Mouse (Mus musculus) stomach, embryonic 14.5 days (tissue): ENCODE measurements around the gene Abo. TPM values are rescaled to one million over a fixed set of nuclear protein-coding genes. Genes with fewer than 3 reads are reported as not detected.

Source experiments
- ATAC-seq: fragments of 200-750 bp; cut with Nextera tagmentation; 2 replicates; pipeline ENCODE4 v1.8.0; 2017; ENCODE audit warnings: low read depth, moderate TSS enrichment; ENCODE audit not compliant: insufficient number of reproducible peaks, insufficient read depth, low FRiP score
- H3K27ac ChIP-seq: fragments of 300-500 bp; sonication (generic); 2 replicates; pipeline ENCODE4 v1.5.1; 2014; ENCODE audit warnings: mild to moderate bottlenecking, low read length, moderate library complexity, mixed read lengths
- H3K27me3 ChIP-seq: fragments of 300-500 bp; sonication (generic); 2 replicates; pipeline ENCODE4 v1.6.1; 2014; ENCODE audit warnings: low read length, control low read depth, mixed read lengths; ENCODE audit not compliant: control insufficient read depth, insufficient read depth
- H3K36me3 ChIP-seq: fragments of 300-500 bp; sonication (generic); 2 replicates; pipeline ENCODE4 v1.6.1; 2014; ENCODE audit warnings: mild to moderate bottlenecking, control low read depth, low read length, moderate library complexity, mixed read lengths; ENCODE audit not compliant: control insufficient read depth, insufficient read depth
- H3K4me1 ChIP-seq: fragments of 300-500 bp; sonication (generic); 2 replicates; pipeline ENCODE4 v1.6.1; 2014; ENCODE audit warnings: low read length, control low read depth, mixed read lengths; ENCODE audit not compliant: control insufficient read depth, insufficient read depth
- H3K4me2 ChIP-seq: fragments of 300-500 bp; sonication (generic); replicated peaks from 2 replicates; pipeline ENCODE4 v1.6.1; 2014; ENCODE audit warnings: low read depth, low read length, control low read depth
- H3K4me3 ChIP-seq: fragments of 300-500 bp; sonication (generic); 2 replicates; pipeline ENCODE4 v1.5.1; 2014; ENCODE audit warnings: low read depth, low read length, control low read depth
- H3K9ac ChIP-seq: fragments of 300-500 bp; sonication (generic); replicated peaks from 2 replicates; pipeline ENCODE4 v1.6.1; 2014; ENCODE audit warnings: low read depth, mild to moderate bottlenecking, control low read depth, low read length, moderate library complexity, mixed read lengths
- H3K9me3 ChIP-seq: fragments of 300-500 bp; sonication (generic); 2 replicates; pipeline ENCODE4 v1.6.1; 2016; ENCODE audit warnings: low read depth, low read length, control low read depth; ENCODE audit not compliant: control insufficient read depth
- WGBS: fragments of 180-500 bp; shearing (Covaris S2); extraction: QIAGEN DNeasy Blood & Tissue Kit; methylation state at CpG from one replicate; pipeline ENCODE4 v1.1.7; 2014; 5-methylcytosine and 5-hydroxymethylcytosine counted together
- polyA plus RNA-seq: library from polyadenylated mRNA; unstranded; fragments of >200 nt; fragmentation: Nextera tagmentation; extraction: Ambion mirVana; gene quantifications from 2 replicates; pipeline ENCODE4 v1.2.1, GENCODE M21; 2014

Abo gene
- polyA plus RNA-seq, result not detected in 2 replicates

DNA sequence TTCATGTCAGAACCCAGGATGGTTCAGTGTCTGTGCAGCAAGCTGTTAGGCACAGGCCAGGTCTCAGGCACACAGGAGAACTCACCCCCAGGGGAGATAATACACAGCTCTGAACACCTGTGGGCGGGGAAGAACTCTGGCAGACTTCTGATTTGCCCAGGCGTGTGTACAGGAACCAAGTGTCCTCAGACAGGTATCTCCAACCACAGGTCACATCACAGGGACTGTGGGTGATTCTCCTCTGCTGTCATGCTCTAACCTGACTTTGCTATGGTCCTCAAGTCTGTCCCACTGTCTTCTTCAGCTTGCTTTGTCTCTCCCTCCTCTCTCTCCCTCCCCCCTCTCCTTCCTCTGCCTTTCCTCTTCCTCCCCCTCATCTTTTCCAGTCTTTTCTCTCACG is at the start of gene Abo:
Abo (minus strand) TSS at position 101 of the 400 bp plus-strand sequence.
- ATAC-seq, result no peak
- no peaks in the 10 kb centered on the region for H3K27me3 ChIP-seq
- H3K27ac ChIP-seq, result no peak within 1 kb of the TSS
- no peak within 1 kb of the TSS for H3K4me3 ChIP-seq
- H3K9ac ChIP-seq, result no peak within 1 kb of the TSS
- H3K36me3 ChIP-seq, result no peaks in the 10 kb centered on the region
- WGBS, result 55% methylated on average over 3 of the region's 3 CpGs
- no peaks in the 10 kb centered on the region for H3K4me1 ChIP-seq
- no peaks in the 10 kb centered on the region for H3K9me3 ChIP-seq
- H3K4me2 ChIP-seq, result no peak within 1 kb of the TSS

DNA sequence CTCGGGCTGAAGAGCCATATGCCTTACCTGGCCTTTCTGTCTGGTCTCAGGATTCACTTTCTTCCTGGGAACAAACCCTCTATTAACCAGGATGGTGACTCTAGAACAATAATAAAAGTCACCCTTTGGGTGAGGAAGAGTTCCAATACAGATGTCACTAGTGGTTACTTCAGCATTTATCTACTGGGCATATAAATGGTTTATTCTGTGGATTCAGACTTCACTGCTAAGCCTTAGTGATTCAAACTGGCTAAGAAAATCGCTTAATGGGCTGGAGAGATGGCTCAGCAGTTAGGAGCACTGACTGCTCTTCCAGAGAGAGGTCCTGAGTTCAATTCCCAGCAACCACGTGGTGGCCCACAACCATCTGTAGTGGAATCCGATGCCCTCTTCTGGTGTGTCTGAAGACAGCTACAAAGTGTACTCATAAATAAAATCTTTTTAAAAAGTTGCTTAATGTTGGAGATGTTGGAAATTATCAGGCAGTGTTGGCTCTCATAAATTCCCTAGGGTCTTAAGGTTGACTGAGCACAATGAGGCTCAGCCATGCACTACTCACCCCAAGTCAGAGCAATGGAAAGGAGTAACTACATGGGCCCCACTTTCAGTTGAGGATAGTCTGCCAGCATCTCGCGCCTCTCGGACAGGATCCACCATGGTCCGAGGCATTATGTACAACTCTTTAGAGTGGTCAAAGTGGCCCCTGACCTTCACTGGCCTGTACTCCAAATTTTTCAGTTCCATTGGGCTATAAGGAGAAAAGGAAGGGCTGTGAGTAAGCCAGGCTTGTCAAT is 49.6 kb upstream of the Abo start:
- H3K4me1 ChIP-seq, result peaks cover 23% of the 10 kb centered on the region
- H3K9ac ChIP-seq, result no peak overlapping the region
- no peak overlapping the region for H3K4me2 ChIP-seq
- no peak overlapping the region for H3K4me3 ChIP-seq
- H3K9me3 ChIP-seq, result no peaks in the 10 kb centered on the region
- H3K36me3 ChIP-seq, result peaks cover 41% of the 10 kb centered on the region
- 64% methylated on average over 8 of the region's 8 CpGs for WGBS
- H3K27me3 ChIP-seq, result no peaks in the 10 kb centered on the region
- no peak for ATAC-seq
- H3K27ac ChIP-seq, result no peak overlapping the region

DNA sequence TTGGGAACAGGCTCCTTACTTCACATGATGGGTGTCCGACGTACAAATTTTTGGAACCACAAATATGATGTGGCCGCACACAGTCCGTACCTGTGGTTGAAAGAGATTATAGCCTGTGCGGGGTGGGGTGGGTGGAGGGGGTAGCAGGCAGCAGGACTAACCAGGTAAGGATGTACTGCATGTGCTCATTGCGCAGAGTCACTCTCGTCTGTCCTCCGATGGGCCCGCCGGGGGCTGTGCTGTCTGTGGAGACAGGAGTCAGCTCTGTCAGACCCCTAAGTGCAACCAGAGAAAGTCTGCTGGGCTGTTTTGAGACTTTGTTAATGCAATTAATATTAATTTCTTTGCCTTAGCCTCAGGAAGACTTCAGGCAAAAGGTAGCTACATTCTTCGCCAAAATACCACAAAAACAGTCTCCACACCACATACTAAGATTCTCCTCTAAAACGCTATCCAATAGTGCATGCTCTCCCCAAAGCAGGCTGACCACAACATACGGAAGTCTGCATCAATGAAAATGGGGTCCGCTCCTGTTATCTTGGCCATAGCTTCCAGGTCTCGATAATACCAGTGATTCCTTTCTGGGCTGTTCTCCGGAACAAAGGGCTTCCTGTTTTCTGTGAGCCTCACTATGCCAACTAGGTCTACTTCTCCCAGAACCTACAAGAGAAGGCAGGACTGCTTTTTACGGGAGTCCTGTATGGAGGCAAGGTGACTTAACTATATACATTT is 48.8 kb upstream of the Abo start:
- no peaks in the 10 kb centered on the region for H3K9me3 ChIP-seq
- no peaks in the 10 kb centered on the region for H3K27me3 ChIP-seq
- ATAC-seq, result no peak
- no peak overlapping the region for H3K4me3 ChIP-seq
- H3K9ac ChIP-seq, result no peak overlapping the region
- H3K36me3 ChIP-seq, result peaks cover 33% of the 10 kb centered on the region
- 85% methylated on average over 17 of the region's 17 CpGs for WGBS
- H3K4me2 ChIP-seq, result no peak overlapping the region
- peaks cover 29% of the 10 kb centered on the region for H3K4me1 ChIP-seq
- H3K27ac ChIP-seq, result no peak overlapping the region

DNA sequence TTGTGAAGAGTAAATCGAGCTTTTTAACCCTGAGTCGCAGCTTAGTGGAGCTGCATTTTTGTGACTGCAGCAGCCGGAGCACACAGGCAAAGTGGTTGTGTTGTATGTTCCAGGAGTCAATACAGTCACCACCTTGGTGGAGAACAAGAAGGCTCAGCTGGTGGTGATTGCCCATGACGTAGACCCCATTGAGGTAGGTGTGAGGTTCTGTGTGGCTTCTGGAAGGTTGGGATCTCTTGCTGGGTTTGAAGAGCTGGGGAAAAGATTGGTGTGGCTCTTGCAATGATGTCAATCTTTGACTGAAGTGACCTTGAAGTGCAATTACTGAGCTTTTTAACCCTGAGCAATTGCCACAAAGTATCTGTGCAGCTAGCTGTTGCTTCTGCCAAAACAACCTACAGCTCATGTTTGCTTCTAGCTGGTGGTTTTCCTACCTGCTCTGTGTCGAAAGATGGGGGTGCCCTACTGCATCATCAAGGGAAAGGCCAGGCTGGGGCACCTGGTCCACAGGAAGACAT is 47.5 kb upstream of the Abo start:
- Histone ChIP-seq H3K4me2 (peak overlapping the region; percentile 92), H3K27me3 (no peaks in the 10 kb centered on the region), H3K27ac (no peak overlapping the region), H3K36me3 (peaks cover 36% of the 10 kb centered on the region), H3K4me1 (peaks cover 32% of the 10 kb centered on the region), H3K4me3 (peak overlapping the region; percentile 80), H3K9ac (peak overlapping the region; percentile 96; the same call in 1 of the 2 replicates), H3K9me3 (no peaks in the 10 kb centered on the region)
- WGBS, result 72% methylated on average over 5 of the region's 5 CpGs
- ATAC-seq, result no peak

DNA sequence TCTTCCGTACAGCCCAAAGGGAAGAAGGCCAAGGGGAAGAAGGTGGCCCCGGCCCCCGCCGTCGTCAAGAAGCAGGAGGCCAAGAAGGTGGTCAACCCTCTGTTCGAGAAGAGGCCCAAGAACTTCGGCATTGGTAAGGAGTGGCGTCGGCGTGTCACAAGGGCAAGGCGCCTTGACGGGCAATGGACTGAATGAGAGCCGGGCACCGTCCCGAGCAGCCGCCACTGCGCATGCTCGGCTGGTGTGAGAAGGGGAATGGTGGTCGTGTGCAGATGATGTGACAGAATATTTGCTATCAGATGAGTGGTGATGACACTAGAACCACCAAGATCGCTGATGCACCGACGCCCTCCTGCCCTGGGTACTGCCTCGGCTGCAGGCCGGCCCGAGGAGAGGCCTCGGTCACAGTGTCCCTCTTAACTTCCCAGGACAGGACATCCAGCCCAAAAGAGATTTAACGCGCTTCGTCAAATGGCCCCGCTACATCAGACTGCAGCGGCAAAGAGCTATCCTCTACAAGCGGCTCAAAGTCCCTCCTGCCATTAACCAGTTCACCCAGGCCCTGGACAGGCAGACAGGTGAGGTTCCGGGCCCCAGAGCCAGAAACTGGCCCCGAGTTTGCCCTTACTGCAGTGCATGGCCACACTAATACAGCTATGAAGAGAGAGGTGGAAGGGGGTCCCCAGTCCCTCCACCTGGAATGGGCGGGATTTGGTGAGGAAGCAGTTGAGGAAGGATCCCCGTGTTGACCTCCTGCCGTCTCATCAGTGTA is 46.4 kb upstream of the Abo start:
- peak; percentile 11; the same call in 1 of the 2 replicates for ATAC-seq
- no peaks in the 10 kb centered on the region for H3K9me3 ChIP-seq
- peak overlapping the region; percentile 92 for H3K4me2 ChIP-seq
- peak overlapping the region; percentile 96 for H3K9ac ChIP-seq
- H3K4me3 ChIP-seq, result peak overlapping the region; percentile 80
- peaks cover 29% of the 10 kb centered on the region for H3K4me1 ChIP-seq
- peak overlapping the region; percentile 89 for H3K27ac ChIP-seq
- H3K27me3 ChIP-seq, result no peaks in the 10 kb centered on the region
- under 1% methylated on average over 37 of the region's 37 CpGs for WGBS
- H3K36me3 ChIP-seq, result peaks cover 45% of the 10 kb centered on the region

DNA sequence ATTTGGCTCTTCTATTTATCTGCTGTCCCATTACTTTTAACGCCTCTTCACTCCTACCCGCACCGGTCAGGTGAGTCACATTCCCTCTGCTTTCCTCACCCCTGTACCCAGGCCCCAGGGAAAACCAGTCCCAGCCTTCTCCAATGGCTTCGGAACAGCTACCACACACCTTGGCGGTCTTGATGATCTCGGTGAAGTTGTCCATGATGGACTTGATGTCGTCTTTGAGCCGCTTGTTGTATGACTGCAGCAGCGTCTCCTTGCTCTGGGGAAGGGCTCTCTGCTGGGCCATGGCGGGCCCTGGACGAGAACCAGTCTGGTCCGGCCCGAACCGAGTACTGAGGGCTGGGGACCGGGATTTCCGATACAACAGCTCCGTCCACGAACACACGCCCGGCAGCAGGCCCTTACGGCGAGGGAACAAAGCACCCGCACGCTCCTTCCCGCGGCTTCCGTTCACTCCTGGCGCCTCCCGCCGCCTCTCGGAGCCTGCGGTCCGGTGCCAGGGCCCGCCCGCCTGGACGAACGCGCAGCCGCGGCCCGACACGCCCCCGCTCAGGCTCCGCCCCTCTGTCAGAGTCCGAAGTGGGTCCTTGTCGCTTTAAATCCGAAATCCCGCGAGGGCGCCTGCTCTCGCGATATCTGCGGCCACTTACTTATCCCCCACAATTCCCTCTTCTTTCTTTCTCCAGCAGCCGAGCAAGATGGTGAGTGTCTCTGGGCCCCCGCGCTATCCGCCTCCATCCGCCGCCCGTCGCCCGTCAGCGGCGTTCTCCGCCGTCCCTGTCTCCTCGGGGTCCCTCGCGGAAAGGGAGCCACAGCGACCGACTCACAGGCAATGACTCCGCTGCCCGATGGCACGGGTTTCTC is 45.6 kb upstream of the Abo start, which contains the start of the genes Med22 and Rpl7a:
Med22 (minus strand) TSS at position 554 of the 870 bp plus-strand sequence.
Rpl7a (plus strand) TSS at position 641 of the 870 bp plus-strand sequence.
- WGBS, result under 1% methylated on average over 73 of the region's 74 CpGs
- Histone ChIP-seq H3K4me3 (peak within 1 kb of the TSS; percentile 80), H3K4me2 (peak within 1 kb of the TSS; percentile 92), H3K36me3 (peaks cover 54% of the 10 kb centered on the region), H3K9ac (peak within 1 kb of the TSS; percentile 96), H3K9me3 (no peaks in the 10 kb centered on the region), H3K4me1 (peaks cover 26% of the 10 kb centered on the region), H3K27ac (peak within 1 kb of the TSS; percentile 89), H3K27me3 (no peaks in the 10 kb centered on the region)
- ATAC-seq, result peak; percentile 93

DNA sequence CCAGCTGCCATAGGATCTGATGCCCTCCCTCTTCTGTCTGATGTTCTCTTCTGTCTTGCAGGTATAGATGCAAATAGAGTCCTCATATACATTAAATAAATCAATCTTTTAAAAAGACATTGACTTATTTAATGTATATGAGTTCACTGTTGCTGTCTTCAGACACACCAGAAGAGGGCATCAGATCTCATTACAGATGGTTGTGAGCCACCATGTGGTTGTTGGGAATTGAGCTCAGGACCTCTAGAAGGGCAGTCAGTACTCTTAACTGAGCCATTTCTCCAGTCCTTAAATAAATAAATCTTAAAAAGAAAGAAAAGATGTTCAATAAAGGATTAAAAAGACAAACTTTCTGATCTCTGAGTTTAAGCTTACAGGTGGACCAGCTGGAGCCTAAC is 44.6 kb upstream of the Abo start:
- no peaks in the 10 kb centered on the region for H3K27me3 ChIP-seq
- peaks cover 57% of the 10 kb centered on the region for H3K36me3 ChIP-seq
- H3K27ac ChIP-seq, result no peak overlapping the region; the same call in 1 of the 2 replicates
- peaks cover 21% of the 10 kb centered on the region for H3K4me1 ChIP-seq
- ATAC-seq, result no peak
- peak overlapping the region; percentile 80 for H3K4me3 ChIP-seq
- H3K9me3 ChIP-seq, result no peaks in the 10 kb centered on the region
- peak overlapping the region; percentile 79 for H3K4me2 ChIP-seq
- H3K9ac ChIP-seq, result peak overlapping the region; percentile 96
